Mouse (Mus musculus) testis, adult 2 months (tissue): ENCODE measurements around the gene Fam84a.

Source experiments
- CTCF ChIP-seq: fragments of 200-500 bp; IDR thresholded peaks from 2 replicates; pipeline ENCODE4 v1.5.1; 2012; ENCODE audit warnings: low read depth, mild to moderate bottlenecking, inconsistent platforms, low read length, moderate library complexity; ENCODE audit not compliant: control insufficient read depth, insufficient read depth, insufficient replicate concordance
- POLR2A ChIP-seq: fragments of 200-500 bp; IDR thresholded peaks from 2 replicates; pipeline ENCODE4 v1.6.1; 2012; ENCODE audit warnings: low read depth, mild to moderate bottlenecking, inconsistent platforms, low read length, moderate library complexity; ENCODE audit not compliant: control insufficient read depth

- TF ChIP-seq CTCF (no peak), POLR2A (no peak)
Observed at GRCm38 (mm10) chr12:14186689-14187195, 34.9 kb upstream of the Fam84a start.
